Mouse (Mus musculus): Measurements from ENCODE around the gene Tmem203.

Tmem203 gene

DNA sequence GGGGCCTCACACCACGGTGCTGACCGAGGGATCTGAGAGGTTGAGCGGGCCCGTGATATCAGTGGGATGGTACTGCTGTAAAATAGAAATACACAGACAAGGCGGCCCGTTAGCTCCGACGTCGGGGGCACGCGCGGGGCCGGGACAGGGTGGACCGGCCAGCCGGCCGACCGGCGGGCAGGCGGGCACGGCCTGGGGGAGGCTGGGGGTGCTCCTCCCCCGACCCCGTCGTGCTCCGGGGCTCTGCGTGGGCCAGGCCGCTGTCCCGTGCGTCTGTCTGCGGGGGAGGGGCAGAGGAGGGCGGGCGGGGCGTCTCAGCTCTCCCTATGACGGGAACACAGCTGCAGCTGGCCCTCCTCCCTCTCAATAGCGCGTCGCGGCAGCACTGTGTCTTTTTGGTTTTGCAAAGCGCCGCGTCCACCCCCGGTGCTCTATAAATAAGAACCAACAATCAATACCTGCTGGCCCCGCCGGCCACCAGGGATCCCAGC, 36.9 kb downstream of the Tmem203 start:
- no peak for DNase-seq

DNA sequence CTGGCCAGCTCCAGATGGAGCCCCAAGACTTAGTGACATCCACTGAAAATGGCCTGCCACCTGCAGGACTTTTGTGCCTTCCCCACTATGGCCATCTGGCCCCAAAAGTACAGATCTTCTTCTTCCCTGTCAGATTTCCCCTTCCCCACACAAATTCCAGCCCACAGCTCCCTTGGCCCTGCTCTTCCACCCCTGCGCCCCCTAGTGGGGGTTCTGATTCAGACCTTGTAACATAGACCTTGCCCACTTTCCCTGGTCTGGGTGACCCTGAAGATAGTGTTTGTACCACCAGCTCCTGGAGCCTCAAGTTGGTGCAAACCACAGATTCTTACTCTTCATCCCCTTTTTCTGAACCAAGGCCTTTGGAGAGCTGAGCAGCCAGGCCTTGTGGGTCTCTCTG, 37.6 kb downstream of the Tmem203 start:
- peak; percentile 78 to 87 for DNase-seq

GRCm38 (mm10) chr2:25293706-25294105, 38.5 kb downstream of the Tmem203 start:
- no peak for DNase-seq

DNA sequence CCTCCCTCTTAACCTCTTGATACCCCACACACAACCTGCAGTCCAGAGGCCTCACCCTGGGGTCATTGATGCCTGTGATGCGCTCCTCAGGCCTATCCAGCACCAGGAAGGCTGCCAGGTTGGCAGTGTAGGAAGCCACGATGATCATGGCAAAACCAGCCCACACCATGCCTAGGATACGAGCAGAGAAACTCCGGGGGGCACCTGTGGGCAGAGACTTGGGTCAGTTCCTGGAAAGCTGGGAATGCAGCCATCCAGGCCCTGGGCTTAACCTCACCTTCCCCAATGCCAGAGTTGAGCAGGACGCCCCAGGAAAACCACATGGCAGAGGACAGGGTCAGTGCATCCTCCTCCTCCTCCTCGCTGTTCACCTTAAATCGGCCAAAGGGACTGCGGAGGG, 41.9 kb downstream of the Tmem203 start:
- no peak for DNase-seq

- DNase-seq = peak in 1 of 2 experiments; percentile 72
These were observed 42.8 kb downstream of the Tmem203 start for GRCm38 (mm10) chr2:25298046-25298445.

DNA sequence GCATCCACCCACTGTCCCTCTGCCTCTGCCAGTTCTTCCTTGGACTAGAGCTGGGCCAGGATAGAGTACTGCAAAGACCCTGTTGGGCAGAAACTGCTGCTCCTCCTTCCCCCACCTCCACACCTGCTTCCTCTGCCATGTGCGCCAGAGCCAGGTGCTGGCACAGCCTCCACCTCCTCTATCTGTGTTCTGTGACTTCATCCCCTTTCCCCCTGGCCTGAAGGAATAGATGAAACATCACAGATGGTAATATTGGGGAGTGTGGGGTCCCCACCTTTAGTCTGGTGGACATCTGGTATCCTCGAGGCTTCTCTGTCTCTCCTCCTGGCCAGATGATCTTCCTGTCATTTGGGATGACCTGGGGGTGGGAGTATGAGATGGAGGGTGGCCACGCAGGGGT, 48.2 kb downstream of the Tmem203 start:
- DNase-seq = no peak

DNA sequence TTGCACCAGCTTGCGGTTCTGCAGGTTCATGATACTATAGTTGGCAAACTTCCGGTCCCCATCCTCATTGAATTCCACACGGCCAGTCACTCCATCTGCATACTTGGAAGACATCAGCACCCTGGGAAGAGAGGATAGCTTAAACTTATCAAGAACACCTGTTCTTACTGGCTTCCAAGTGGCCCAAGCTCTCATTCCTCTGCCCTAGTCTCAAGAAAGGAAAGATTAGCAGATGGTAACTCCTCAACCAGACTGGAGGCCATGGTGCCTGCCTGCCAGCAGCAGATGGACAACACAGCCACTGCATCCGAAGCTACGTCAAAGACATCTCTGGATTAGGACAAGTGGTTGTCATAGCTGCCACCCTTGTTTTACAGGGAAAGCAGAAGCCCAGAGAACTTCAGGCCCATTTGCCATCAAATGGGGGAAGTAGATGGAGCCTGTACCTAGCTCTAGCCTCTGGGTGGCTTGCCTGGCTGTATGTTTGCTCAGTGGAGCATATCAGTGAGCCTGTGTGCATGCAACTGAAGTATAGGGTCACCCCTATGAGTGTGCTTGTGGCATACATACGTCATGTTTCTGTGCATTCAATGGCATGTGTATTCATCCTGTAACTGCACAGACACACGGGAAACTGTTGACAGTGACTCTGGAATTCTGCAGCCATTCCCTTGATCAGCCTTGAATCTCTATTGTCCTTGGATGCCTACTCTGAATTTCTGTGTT, 48.9 kb downstream of the Tmem203 start:
- DNase-seq = peak; percentile 74 to 83

DNA sequence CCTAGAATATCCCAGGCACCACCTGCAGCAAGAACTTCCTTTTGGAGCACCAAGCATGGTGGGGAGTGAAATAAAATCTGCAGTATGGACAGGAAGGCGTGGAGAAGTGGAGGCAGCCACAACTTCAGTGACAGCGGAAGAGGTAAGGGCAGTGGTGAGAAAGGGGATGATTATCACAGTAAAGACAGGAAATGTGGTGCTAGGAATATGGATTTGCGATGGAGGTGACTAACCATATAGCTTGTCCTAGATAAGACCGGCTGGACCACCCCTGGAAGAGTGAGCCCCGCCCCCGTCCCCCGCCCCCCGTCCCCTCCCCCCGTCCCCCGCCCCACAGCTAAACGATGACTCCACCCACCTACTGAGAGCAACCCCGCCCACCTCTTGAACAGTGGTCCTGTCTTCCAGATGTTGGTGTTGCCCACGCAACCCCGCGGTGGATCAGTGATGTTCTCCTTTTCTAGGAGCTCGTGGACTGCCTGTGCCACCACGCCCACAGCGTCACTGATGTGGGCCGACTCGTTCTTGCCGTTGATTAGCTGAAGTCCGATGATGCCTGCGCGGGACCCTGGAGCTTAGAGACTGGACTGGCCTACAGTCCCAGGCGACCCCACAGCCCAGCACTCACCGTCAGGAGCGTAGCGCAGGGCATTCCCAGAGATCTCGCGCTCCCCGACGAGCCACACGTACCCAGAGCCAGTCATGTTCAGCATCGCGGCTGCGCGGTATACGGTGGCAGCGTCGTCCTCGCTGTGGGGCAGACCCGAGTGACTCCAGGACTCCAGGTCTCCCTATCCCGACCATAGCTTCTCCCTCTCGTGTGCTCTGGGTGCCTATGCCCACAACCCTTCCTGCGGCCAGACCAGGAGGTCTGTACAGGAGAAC, 49.7 kb downstream of the Tmem203 start:
- no peak for DNase-seq

Data from cerebellum, adult 18-20 months (tissue).